Mouse (Mus musculus): ENCODE measurements around the gene Cdk2ap2. TPM values are rescaled to one million over a fixed set of nuclear protein-coding genes. Genes with fewer than 3 reads are reported as not detected.
"Not testable (repeated sequence)": the region's sequence is repeated elsewhere in the genome, so short reads cannot be mapped to it uniquely, and the experiment has no call there.

Gene Cdk2ap2
- polyA plus RNA-seq, 1 experiment from 2014 or later: 91.2 TPM

DNA sequence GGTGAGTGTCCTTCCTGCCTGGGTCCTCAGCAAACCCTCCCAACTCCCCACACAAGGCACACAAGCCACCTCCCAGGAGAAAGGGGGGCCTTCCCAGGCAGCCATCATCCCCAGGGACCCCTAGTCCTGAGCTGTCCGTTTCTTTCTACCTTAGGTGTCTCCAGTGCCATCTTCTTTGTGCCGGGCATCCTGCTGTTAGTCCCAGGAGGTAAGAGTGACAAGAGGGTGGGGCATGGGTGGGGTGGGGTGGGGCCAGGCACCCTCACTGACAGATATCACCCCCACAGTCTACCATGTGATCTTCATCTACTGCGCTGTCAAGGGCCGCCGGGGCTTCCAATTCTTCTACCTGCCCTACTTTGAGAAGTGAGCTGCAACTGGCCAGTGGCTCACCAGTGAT, 34.1 kb downstream of the Cdk2ap2 start:
- H3K4me2 ChIP-seq (ENCODE audit: low read depth, low read length): peak overlapping the region; percentile 73
- peaks cover 46% of the 10 kb centered on the region for H3K36me3 ChIP-seq (replicated peaks; ENCODE audit: insufficient read depth, low read length)
- peaks cover 28% of the 10 kb centered on the region for H3K4me1 ChIP-seq (ENCODE audit: insufficient read depth)
- peak overlapping the region; percentile 55; the same call in 1 of the 2 replicates for H3K27ac ChIP-seq (ENCODE audit: low read depth)
- no peak for TF ChIP-seq CTCF (IDR thresholded peaks at IDR 0.05; ENCODE audit: low read depth)
- TF ChIP-seq EP300 (IDR thresholded peaks at IDR 0.05; ENCODE audit: low read depth): no peak
- peak overlapping the region; percentile 55 for H3K9ac ChIP-seq (replicated peaks)
- DNase-seq: no peak
- peak overlapping the region; percentile 53 for H3K4me3 ChIP-seq (ENCODE audit: low read depth, low read length)
- peak; percentile 54 for ATAC-seq
- no peaks in the 10 kb centered on the region for H3K27me3 ChIP-seq (ENCODE audit: insufficient read depth, low read length)
- no peaks in the 10 kb centered on the region for H3K9me3 ChIP-seq (ENCODE audit: low read length)
- 62% methylated on average over 5 of the region's 5 CpGs for WGBS (ENCODE audit: insufficient replicate concordance)

DNA sequence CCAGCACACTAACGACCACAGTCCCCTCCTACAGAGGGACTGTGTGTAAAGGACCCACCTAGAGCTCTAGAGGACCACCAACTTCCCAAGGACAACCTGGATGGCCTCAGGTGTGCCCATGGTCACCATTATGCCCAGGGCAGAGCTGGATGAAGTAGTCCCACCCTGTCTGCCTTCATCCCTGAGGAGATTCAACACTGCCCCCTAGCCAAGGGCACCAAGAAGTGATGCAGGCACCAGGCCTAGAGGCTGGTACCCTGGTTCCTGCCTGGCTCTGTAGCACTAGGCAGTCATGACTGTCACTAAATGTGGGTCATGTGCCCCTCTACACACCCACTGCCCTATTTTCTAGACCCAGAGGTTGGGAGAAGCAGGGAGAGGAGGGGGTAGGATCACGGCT, 34.8 kb downstream of the Cdk2ap2 start:
- 87% methylated on average over 2 of the region's 2 CpGs for WGBS (ENCODE audit: insufficient replicate concordance)
- Histone ChIP-seq H3K4me2 (ENCODE audit: low read depth, low read length) (peak overlapping the region; percentile 73), H3K9ac (replicated peaks) (no peak overlapping the region), H3K27me3 (ENCODE audit: insufficient read depth, low read length) (no peaks in the 10 kb centered on the region), H3K9me3 (ENCODE audit: low read length) (no peaks in the 10 kb centered on the region), H3K4me1 (ENCODE audit: insufficient read depth) (peaks cover 23% of the 10 kb centered on the region), H3K36me3 (replicated peaks; ENCODE audit: insufficient read depth, low read length) (peaks cover 46% of the 10 kb centered on the region), H3K4me3 (ENCODE audit: low read depth, low read length) (no peak overlapping the region), H3K27ac (ENCODE audit: low read depth) (peak overlapping the region; percentile 55; the same call in 1 of the 2 replicates)
- ATAC-seq: no peak
- no peak for DNase-seq
- TF ChIP-seq CTCF (IDR thresholded peaks at IDR 0.05; ENCODE audit: low read depth) (peak; percentile 59), EP300 (IDR thresholded peaks at IDR 0.05; ENCODE audit: low read depth) (no peak)

DNA sequence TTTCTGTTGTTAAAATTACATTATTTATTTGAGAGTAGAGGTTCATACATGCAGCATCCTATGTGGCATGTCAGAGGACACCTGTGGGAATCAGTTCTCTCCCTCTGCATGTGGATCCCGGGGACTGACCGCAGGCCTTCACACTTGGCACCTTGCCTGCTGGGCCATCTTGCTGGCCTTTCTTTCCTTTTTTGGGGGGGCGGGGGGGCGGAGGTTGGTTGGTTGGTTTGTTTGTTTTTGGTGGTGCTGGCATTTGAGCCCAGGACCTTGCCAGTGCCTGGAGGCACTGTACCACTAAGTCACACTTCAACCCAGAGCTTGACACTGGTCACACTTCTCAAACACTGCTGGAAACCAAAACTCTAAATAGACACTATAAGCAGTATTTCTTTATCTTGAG, 37.4 kb downstream of the Cdk2ap2 start:
- WGBS (ENCODE audit: insufficient replicate concordance): 85% methylated on average over 4 of the region's 4 CpGs
- ATAC-seq (no peak), DNase-seq (no peak)
- no peak overlapping the region for H3K9ac ChIP-seq (replicated peaks)
- H3K4me3 ChIP-seq (ENCODE audit: low read depth, low read length): no peak overlapping the region
- H3K4me1 ChIP-seq (ENCODE audit: insufficient read depth): peaks cover 17% of the 10 kb centered on the region
- TF ChIP-seq EP300 (IDR thresholded peaks at IDR 0.05; ENCODE audit: low read depth) (no peak), CTCF (IDR thresholded peaks at IDR 0.05; ENCODE audit: low read depth) (no peak)
- peaks cover 30% of the 10 kb centered on the region for H3K36me3 ChIP-seq (replicated peaks; ENCODE audit: insufficient read depth, low read length)
- no peaks in the 10 kb centered on the region for H3K9me3 ChIP-seq (ENCODE audit: low read length)
- H3K27me3 ChIP-seq (ENCODE audit: insufficient read depth, low read length): no peaks in the 10 kb centered on the region
- no peak overlapping the region for H3K4me2 ChIP-seq (ENCODE audit: low read depth, low read length)
- H3K27ac ChIP-seq (ENCODE audit: low read depth): no peak overlapping the region

- H3K9me3 ChIP-seq (ENCODE audit: low read length); DNase-seq; H3K9ac ChIP-seq (replicated peaks); H3K27ac ChIP-seq (ENCODE audit: low read depth); H3K4me2 ChIP-seq (ENCODE audit: low read depth, low read length); H3K27me3 ChIP-seq (ENCODE audit: insufficient read depth, low read length); H3K4me3 ChIP-seq (ENCODE audit: low read depth, low read length): not testable (repeated sequence)
- peak; percentile 16; the same call in 1 of the 2 replicates for ATAC-seq
- H3K4me1 ChIP-seq (ENCODE audit: insufficient read depth): peaks cover 11% of the 10 kb centered on the region
- 87% methylated on average over 6 of the region's 6 CpGs for WGBS (ENCODE audit: insufficient replicate concordance)
- peaks cover 24% of the 10 kb centered on the region for H3K36me3 ChIP-seq (replicated peaks; ENCODE audit: insufficient read depth, low read length)
Measured at GRCm38 (mm10) chr19:4135229-4135962, 38.4 kb downstream of the Cdk2ap2 start.

DNA sequence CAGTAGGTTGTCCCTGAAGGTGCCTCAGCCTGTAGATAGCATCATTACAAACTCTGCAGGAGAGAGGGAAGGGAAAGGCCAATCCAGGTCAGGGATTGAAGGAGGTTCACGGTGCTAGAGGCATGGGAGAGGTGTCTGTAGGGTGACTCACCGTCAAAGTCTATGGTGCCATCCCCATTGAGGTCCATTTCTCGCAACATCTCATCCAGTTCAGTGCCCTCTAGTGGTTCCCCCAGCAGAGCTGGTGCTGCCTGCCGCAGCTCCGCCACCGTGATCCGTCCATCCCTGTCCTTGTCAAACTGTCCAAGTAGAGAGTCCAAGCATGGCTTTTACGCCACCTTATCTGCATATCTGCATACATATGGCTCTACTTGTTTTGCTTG, 39.0 kb downstream of the Cdk2ap2 start:
- not testable (repeated sequence) for H3K9me3 ChIP-seq (ENCODE audit: low read length); H3K27me3 ChIP-seq (ENCODE audit: insufficient read depth, low read length); H3K4me3 ChIP-seq (ENCODE audit: low read depth, low read length); DNase-seq; H3K4me2 ChIP-seq (ENCODE audit: low read depth, low read length); H3K27ac ChIP-seq (ENCODE audit: low read depth); H3K9ac ChIP-seq (replicated peaks)
- 14% methylated on average over 8 of the region's 8 CpGs for WGBS (ENCODE audit: insufficient replicate concordance)
- H3K36me3 ChIP-seq (replicated peaks; ENCODE audit: insufficient read depth, low read length): peaks cover 19% of the 10 kb centered on the region
- peaks cover 11% of the 10 kb centered on the region for H3K4me1 ChIP-seq (ENCODE audit: insufficient read depth)
- ATAC-seq: peak; percentile 76
- TF ChIP-seq CTCF (IDR thresholded peaks at IDR 0.05; ENCODE audit: low read depth): peak; percentile 70

- Histone ChIP-seq H3K27me3 (ENCODE audit: insufficient read depth, low read length) (no peaks in the 10 kb centered on the region), H3K9ac (replicated peaks) (no peak overlapping the region), H3K4me1 (ENCODE audit: insufficient read depth) (peaks cover 9% of the 10 kb centered on the region), H3K27ac (ENCODE audit: low read depth) (no peak overlapping the region), H3K9me3 (ENCODE audit: low read length) (no peaks in the 10 kb centered on the region), H3K4me3 (ENCODE audit: low read depth, low read length) (no peak overlapping the region), H3K4me2 (ENCODE audit: low read depth, low read length) (no peak overlapping the region), H3K36me3 (replicated peaks; ENCODE audit: insufficient read depth, low read length) (peaks cover 16% of the 10 kb centered on the region)
- no peak for TF ChIP-seq EP300 (IDR thresholded peaks at IDR 0.05; ENCODE audit: low read depth)
- peak; percentile 48 for TF ChIP-seq CTCF (IDR thresholded peaks at IDR 0.05; ENCODE audit: low read depth)
- DNase-seq (no peak), ATAC-seq (no peak)
- 80% methylated on average over 5 of the region's 5 CpGs for WGBS (ENCODE audit: insufficient replicate concordance)
Measured at GRCm38 (mm10) chr19:4136463-4136862, 39.5 kb downstream of the Cdk2ap2 start.
